Mouse (Mus musculus) MEL (cell line): ENCODE data around the gene Rfc4.

ENCODE experiments used
- BHLHE40 ChIP-seq: IDR thresholded peaks from 2 replicates; pipeline ENCODE4 v1.6.1; 2012; ENCODE audit warnings: low read depth, mild to moderate bottlenecking, inconsistent platforms, low read length, improper control_type of control experiment, borderline replicate concordance
- CHD1 ChIP-seq: IDR thresholded peaks from 2 replicates; pipeline ENCODE4 v1.6.1; 2012; ENCODE audit warnings: low read depth, mild to moderate bottlenecking, inconsistent platforms, low read length, improper control_type of control experiment
- CTCF ChIP-seq, 3 experiments: IDR thresholded peaks in 2 of 3; conservative IDR thresholded peaks in 1 of 3; 2 replicates each; pipeline ENCODE4 v1.5.1; 2011 to 2012; ENCODE audit warnings: low read length in 3 of 3, low read depth in 2 of 3, mild to moderate bottlenecking in 2 of 3, improper control_type of control experiment in 1 of 3, inconsistent platforms in 1 of 3, mixed read lengths in 1 of 3, moderate library complexity in 1 of 3; ENCODE audit not compliant: control insufficient read depth in 1 of 3, insufficient read depth in 1 of 3, poor library complexity in 1 of 3, severe bottlenecking in 1 of 3
- E2F4 ChIP-seq: IDR thresholded peaks from 2 replicates; pipeline ENCODE4 v1.6.1; 2011; ENCODE audit warnings: low read depth, low read length, improper control_type of control experiment, borderline replicate concordance
- GATA1 ChIP-seq: IDR thresholded peaks from 2 replicates; pipeline ENCODE4 v1.6.1; 2011; ENCODE audit warnings: low read depth, low read length, improper control_type of control experiment
- TAL1 ChIP-seq: IDR thresholded peaks from 2 replicates; pipeline ENCODE4 v1.6.1; 2012; ENCODE audit warnings: mild to moderate bottlenecking, inconsistent platforms, low read length, moderate library complexity, mixed read lengths

DNA sequence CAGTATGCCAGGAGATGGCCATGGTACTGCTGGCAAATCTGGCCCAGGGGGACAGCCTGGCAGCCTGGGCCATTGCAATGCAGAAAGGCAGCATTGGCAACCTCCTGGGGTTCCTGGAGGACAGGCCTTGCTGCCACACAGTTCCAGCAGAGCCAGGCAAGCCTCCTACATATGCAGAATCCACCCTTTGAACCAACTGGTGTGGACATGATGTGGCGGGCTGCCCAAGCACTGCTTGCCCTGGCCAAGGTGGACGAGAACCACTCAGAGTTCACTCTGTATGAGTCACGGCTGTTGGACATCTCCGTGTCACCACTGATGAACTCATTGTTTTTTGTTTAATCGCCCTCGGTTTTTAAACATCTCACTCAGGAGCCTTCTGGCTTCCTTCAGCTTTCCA, 33.4 kb downstream of the Rfc4 start:
- no peak for TF ChIP-seq CTCF (IDR thresholded peaks at IDR 0.05 in 2 of 3, conservative IDR thresholded peaks at IDR 0.05 in 1 of 3; ENCODE audit: control insufficient read depth in 1 of 3, insufficient read depth in 1 of 3, low read depth in 2 of 3, low read length in 3 of 3, poor library complexity in 1 of 3, severe bottlenecking in 1 of 3)
- no peak for TF ChIP-seq CHD1
- TF ChIP-seq BHLHE40 = no peak
- no peak for TF ChIP-seq TAL1
- no peak for TF ChIP-seq GATA1
- no peak for TF ChIP-seq E2F4
